Mouse (Mus musculus): ENCODE measurements around the gene D1Pas1. TPM values are rescaled to one million over a fixed set of nuclear protein-coding genes. Genes with fewer than 3 reads are reported as not detected.

D1Pas1 gene
- total and polyA plus RNA-seq, 2 experiments from 2014 or later: 0.05 TPM; not detected in 1

- no peak overlapping the region for H3K9ac ChIP-seq (replicated peaks; ENCODE audit: low read depth, low read length)
- H3K36me3 ChIP-seq (replicated peaks; ENCODE audit: control insufficient read depth, insufficient read depth, low read length): no peaks in the 10 kb centered on the region
- DNase-seq (ENCODE audit: low spot score) (no peak), ATAC-seq (ENCODE audit: insufficient read depth, low read depth) (no peak)
- 81% methylated on average over 9 of the region's 9 CpGs for WGBS
- H3K4me2 ChIP-seq (ENCODE audit: low read depth, low read length): no peak overlapping the region
- H3K9me3 ChIP-seq (replicated peaks; ENCODE audit: control insufficient read depth, low read length): 0 out of 2 replicates have a peak, but pooled peaks cover 5% of the 10 kb centered on the region
- no peaks in the 10 kb centered on the region for H3K4me1 ChIP-seq (ENCODE audit: control insufficient read depth, insufficient read depth)
- no peak overlapping the region for H3K27ac ChIP-seq (ENCODE audit: low read depth)
- no peak for TF ChIP-seq EP300 (IDR thresholded peaks at IDR 0.05; ENCODE audit: low read depth)
- no peak for TF ChIP-seq CTCF (IDR thresholded peaks at IDR 0.05; ENCODE audit: low read depth)
- H3K4me3 ChIP-seq (ENCODE audit: low read depth, low read length): no peak overlapping the region
- H3K27me3 ChIP-seq (ENCODE audit: control insufficient read depth, insufficient read depth, low read length): no peaks in the 10 kb centered on the region
These were observed 21.1 kb downstream of the D1Pas1 start for GRCm38 (mm10) chr1:186988281-186988682.

DNA sequence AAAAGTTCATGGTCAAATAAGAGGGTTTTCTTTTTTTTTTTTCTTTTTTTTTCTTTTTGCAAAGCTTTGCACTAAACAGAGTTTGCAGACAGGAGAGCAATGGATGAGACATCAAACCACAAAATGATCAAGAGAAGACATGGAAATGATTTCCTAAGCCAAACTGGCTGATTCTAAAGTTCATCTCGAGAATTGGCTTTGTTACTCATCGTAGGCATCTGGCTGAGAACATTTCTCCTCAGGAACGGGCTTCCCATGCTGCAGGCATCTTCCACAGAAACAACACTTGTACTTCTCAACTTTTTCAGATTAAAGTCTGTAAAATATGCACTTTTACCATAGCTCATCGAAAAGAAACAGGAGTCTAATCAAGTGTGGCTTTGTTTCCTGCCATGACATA lies 21.6 kb downstream of the D1Pas1 start:
- WGBS: 89% methylated on average over 4 of the region's 4 CpGs
- Histone ChIP-seq H3K27me3 (ENCODE audit: control insufficient read depth, insufficient read depth, low read length) (no peaks in the 10 kb centered on the region), H3K4me1 (ENCODE audit: control insufficient read depth, insufficient read depth) (no peaks in the 10 kb centered on the region), H3K4me3 (ENCODE audit: low read depth, low read length) (no peak overlapping the region), H3K36me3 (replicated peaks; ENCODE audit: control insufficient read depth, insufficient read depth, low read length) (no peaks in the 10 kb centered on the region), H3K27ac (ENCODE audit: low read depth) (no peak overlapping the region), H3K9ac (replicated peaks; ENCODE audit: low read depth, low read length) (no peak overlapping the region), H3K9me3 (replicated peaks; ENCODE audit: control insufficient read depth, low read length) (peaks cover 5% of the 10 kb centered on the region; the same call in 1 of the 2 replicates), H3K4me2 (ENCODE audit: low read depth, low read length) (no peak overlapping the region)
- ATAC-seq (ENCODE audit: insufficient read depth, low read depth): no peak
- no peak for TF ChIP-seq EP300 (IDR thresholded peaks at IDR 0.05; ENCODE audit: low read depth)
- no peak for TF ChIP-seq CTCF (IDR thresholded peaks at IDR 0.05; ENCODE audit: low read depth)
- DNase-seq (ENCODE audit: low spot score): no peak

- H3K4me3 ChIP-seq (ENCODE audit: low read depth, low read length): no peak overlapping the region
- 64% methylated on average over 6 of the region's 6 CpGs for whole genome bisulfite sequencing
- no peak for ATAC-seq (ENCODE audit: insufficient read depth, low read depth)
- H3K27ac ChIP-seq (ENCODE audit: low read depth): no peak overlapping the region
- peaks cover 5% of the 10 kb centered on the region; the same call in 1 of the 2 replicates for H3K9me3 ChIP-seq (replicated peaks; ENCODE audit: control insufficient read depth, low read length)
- H3K4me2 ChIP-seq (ENCODE audit: low read depth, low read length): no peak overlapping the region
- no peaks in the 10 kb centered on the region for H3K27me3 ChIP-seq (ENCODE audit: control insufficient read depth, insufficient read depth, low read length)
- DNase-seq (ENCODE audit: low spot score): no peak
- TF ChIP-seq CTCF (IDR thresholded peaks at IDR 0.05; ENCODE audit: low read depth): no peak
- TF ChIP-seq EP300 (IDR thresholded peaks at IDR 0.05; ENCODE audit: low read depth): no peak
- H3K4me1 ChIP-seq (ENCODE audit: control insufficient read depth, insufficient read depth): no peaks in the 10 kb centered on the region
- no peak overlapping the region for H3K9ac ChIP-seq (replicated peaks; ENCODE audit: low read depth, low read length)
- no peaks in the 10 kb centered on the region for H3K36me3 ChIP-seq (replicated peaks; ENCODE audit: control insufficient read depth, insufficient read depth, low read length)
These were observed 24.3 kb downstream of the D1Pas1 start for GRCm38 (mm10) chr1:186991473-186991872.

- H3K4me2 ChIP-seq (ENCODE audit: low read depth, low read length): no peak overlapping the region
- H3K27me3 ChIP-seq (ENCODE audit: control insufficient read depth, insufficient read depth, low read length): no peaks in the 10 kb centered on the region
- DNase-seq (ENCODE audit: low spot score): no peak
- no peak overlapping the region for H3K9ac ChIP-seq (replicated peaks; ENCODE audit: low read depth, low read length)
- WGBS: 92% methylated on average over 3 of the region's 3 CpGs
- no peak overlapping the region for H3K4me3 ChIP-seq (ENCODE audit: low read depth, low read length)
- no peaks in the 10 kb centered on the region for H3K36me3 ChIP-seq (replicated peaks; ENCODE audit: control insufficient read depth, insufficient read depth, low read length)
- ATAC-seq (ENCODE audit: insufficient read depth, low read depth): no peak
- peaks cover 5% of the 10 kb centered on the region; the same call in 1 of the 2 replicates for H3K9me3 ChIP-seq (replicated peaks; ENCODE audit: control insufficient read depth, low read length)
- no peaks in the 10 kb centered on the region for H3K4me1 ChIP-seq (ENCODE audit: control insufficient read depth, insufficient read depth)
- no peak overlapping the region for H3K27ac ChIP-seq (ENCODE audit: low read depth)
- TF ChIP-seq CTCF (IDR thresholded peaks at IDR 0.05; ENCODE audit: low read depth): no peak
- no peak for TF ChIP-seq EP300 (IDR thresholded peaks at IDR 0.05; ENCODE audit: low read depth)
These were observed 24.9 kb downstream of the D1Pas1 start for GRCm38 (mm10) chr1:186992113-186992512.

- TF ChIP-seq EP300 (IDR thresholded peaks at IDR 0.05; ENCODE audit: low read depth): no peak
- no peak for TF ChIP-seq CTCF (IDR thresholded peaks at IDR 0.05; ENCODE audit: low read depth)
These were observed 30.5 kb downstream of the D1Pas1 start for GRCm38 (mm10) chr1:186997596-186998304.

More at GRCm38 (mm10) chr1:186997596-186998304, 30.5 kb downstream of the D1Pas1 start:
- H3K9ac ChIP-seq (replicated peaks; ENCODE audit: low read depth, low read length): no peak overlapping the region
- H3K36me3 ChIP-seq (replicated peaks; ENCODE audit: control insufficient read depth, insufficient read depth, low read length): no peaks in the 10 kb centered on the region
- no peak overlapping the region for H3K4me2 ChIP-seq (ENCODE audit: low read depth, low read length)
- no peak overlapping the region for H3K4me3 ChIP-seq (ENCODE audit: low read depth, low read length)
- ATAC-seq (ENCODE audit: insufficient read depth, low read depth): no peak
- no peak for DNase-seq (ENCODE audit: low spot score)
- H3K4me1 ChIP-seq (ENCODE audit: control insufficient read depth, insufficient read depth): no peaks in the 10 kb centered on the region
- H3K9me3 ChIP-seq (replicated peaks; ENCODE audit: control insufficient read depth, low read length): peaks cover 2% of the 10 kb centered on the region; the same call in 1 of the 2 replicates
- WGBS: 91% methylated on average over 21 of the region's 21 CpGs
- H3K27ac ChIP-seq (ENCODE audit: low read depth): no peak overlapping the region
- H3K27me3 ChIP-seq (ENCODE audit: control insufficient read depth, insufficient read depth, low read length): no peaks in the 10 kb centered on the region
